Mouse (Mus musculus): ENCODE results near the gene Cend1. TPM values are rescaled to one million over a fixed set of nuclear protein-coding genes. Genes with fewer than 3 reads are reported as not detected.

Cend1 gene
- polyA plus RNA-seq, 1 experiment from 2014 or later = 7.4 TPM

DNA sequence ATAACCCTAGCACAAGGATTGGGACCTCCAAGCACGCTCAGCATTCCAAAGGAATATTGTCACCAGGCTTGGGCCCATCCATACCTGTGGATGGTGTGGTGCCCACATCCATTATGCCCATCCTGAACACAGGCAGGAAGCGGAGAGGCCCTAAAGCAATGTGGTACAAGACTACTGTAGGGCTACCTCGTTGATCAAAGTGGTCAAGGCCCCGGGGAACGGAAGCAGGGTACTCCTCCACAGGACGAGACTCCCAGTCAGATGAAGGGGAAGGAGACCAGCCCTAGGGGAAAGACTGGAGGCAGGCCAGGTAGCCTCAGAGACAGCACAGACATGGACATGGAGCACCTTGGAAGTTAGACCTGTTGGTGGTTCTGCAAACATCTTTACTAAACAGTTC lies 43.5 kb upstream of the Cend1 start:
- Histone ChIP-seq H3K9me3 (replicated peaks; ENCODE audit: control insufficient read depth, low read length) (no peaks in the 10 kb centered on the region), H3K4me3 (ENCODE audit: low read depth, low read length) (no peak overlapping the region), H3K4me1 (ENCODE audit: control insufficient read depth, insufficient read depth, low read length) (peaks cover 49% of the 10 kb centered on the region), H3K27me3 (ENCODE audit: control insufficient read depth, insufficient read depth, low read length) (no peaks in the 10 kb centered on the region), H3K27ac (ENCODE audit: low read depth, low read length) (no peak overlapping the region), H3K9ac (ENCODE audit: low read depth, low read length) (no peak overlapping the region), H3K36me3 (ENCODE audit: control insufficient read depth, insufficient read depth, low read length) (peaks cover 22% of the 10 kb centered on the region), H3K4me2 (no peak overlapping the region)
- no peak for ATAC-seq (replicated peaks; ENCODE audit: insufficient number of reproducible peaks, low FRiP score, low TSS enrichment)
- WGBS (ENCODE audit: insufficient replicate concordance) = 83% methylated on average over 6 of the region's 6 CpGs

GRCm38 (mm10) chr7:141472226-141472625 lies 42.9 kb upstream of the Cend1 start:
- Histone ChIP-seq H3K27me3 (ENCODE audit: control insufficient read depth, insufficient read depth, low read length) (no peaks in the 10 kb centered on the region), H3K9me3 (replicated peaks; ENCODE audit: control insufficient read depth, low read length) (no peaks in the 10 kb centered on the region), H3K4me1 (ENCODE audit: control insufficient read depth, insufficient read depth, low read length) (peaks cover 43% of the 10 kb centered on the region), H3K36me3 (ENCODE audit: control insufficient read depth, insufficient read depth, low read length) (peaks cover 22% of the 10 kb centered on the region), H3K27ac (ENCODE audit: low read depth, low read length) (no peak overlapping the region), H3K4me3 (ENCODE audit: low read depth, low read length) (no peak overlapping the region), H3K4me2 (no peak overlapping the region), H3K9ac (ENCODE audit: low read depth, low read length) (no peak overlapping the region)
- WGBS (ENCODE audit: insufficient replicate concordance) = 81% methylated on average over 6 of the region's 6 CpGs
- ATAC-seq (replicated peaks; ENCODE audit: insufficient number of reproducible peaks, low FRiP score, low TSS enrichment) = no peak

DNA sequence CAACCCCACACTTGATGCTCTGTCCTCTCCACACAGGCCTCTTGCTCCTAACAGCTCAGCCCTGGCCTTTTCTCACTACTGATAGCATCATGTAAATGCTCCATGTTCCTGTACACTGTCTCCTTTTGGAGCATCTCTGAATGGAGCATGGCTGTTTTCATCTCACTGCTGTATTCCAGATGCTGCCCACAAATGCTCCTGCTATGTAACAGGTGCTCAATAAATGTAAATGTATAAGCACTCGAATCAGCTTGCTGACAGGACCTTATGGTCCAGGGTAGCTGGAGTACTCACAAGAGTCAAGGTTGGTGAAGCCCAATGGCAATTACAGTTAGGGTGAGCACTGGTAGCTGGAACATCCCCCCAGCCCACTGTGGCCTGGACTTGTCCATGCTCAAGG lies 41.9 kb upstream of the Cend1 start:
- Histone ChIP-seq H3K4me2 (no peak overlapping the region), H3K27ac (ENCODE audit: low read depth, low read length) (no peak overlapping the region), H3K27me3 (ENCODE audit: control insufficient read depth, insufficient read depth, low read length) (no peaks in the 10 kb centered on the region), H3K36me3 (ENCODE audit: control insufficient read depth, insufficient read depth, low read length) (peaks cover 22% of the 10 kb centered on the region), H3K4me3 (ENCODE audit: low read depth, low read length) (no peak overlapping the region), H3K9ac (ENCODE audit: low read depth, low read length) (no peak overlapping the region), H3K9me3 (replicated peaks; ENCODE audit: control insufficient read depth, low read length) (no peaks in the 10 kb centered on the region), H3K4me1 (ENCODE audit: control insufficient read depth, insufficient read depth, low read length) (peaks cover 44% of the 10 kb centered on the region)
- 95% methylated on average over 1 of the region's 1 CpGs for WGBS (ENCODE audit: insufficient replicate concordance)
- ATAC-seq (replicated peaks; ENCODE audit: insufficient number of reproducible peaks, low FRiP score, low TSS enrichment) = no peak

DNA sequence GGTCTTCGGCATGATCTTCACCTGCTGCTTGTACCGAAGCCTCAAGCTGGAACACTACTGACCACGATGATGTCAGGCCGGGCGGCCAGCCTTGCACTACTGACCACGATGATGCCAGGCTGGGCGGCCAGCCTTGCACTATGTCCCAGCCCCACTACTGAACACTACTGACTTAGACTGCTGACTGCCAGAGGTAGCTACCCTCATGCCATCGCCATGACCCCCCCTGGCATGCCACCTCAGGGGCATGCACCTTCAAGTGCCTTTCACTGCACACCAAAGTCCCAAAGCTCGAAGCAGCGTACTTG lies 41.3 kb upstream of the Cend1 start:
- H3K27me3 ChIP-seq (ENCODE audit: control insufficient read depth, insufficient read depth, low read length) = peaks cover 2% of the 10 kb centered on the region; the same call in 1 of the 2 replicates
- no peak overlapping the region for H3K9ac ChIP-seq (ENCODE audit: low read depth, low read length)
- WGBS (ENCODE audit: insufficient replicate concordance) = 91% methylated on average over 10 of the region's 10 CpGs
- no peaks in the 10 kb centered on the region for H3K9me3 ChIP-seq (replicated peaks; ENCODE audit: control insufficient read depth, low read length)
- H3K27ac ChIP-seq (ENCODE audit: low read depth, low read length) = no peak overlapping the region
- no peak overlapping the region for H3K4me3 ChIP-seq (ENCODE audit: low read depth, low read length)
- peaks cover 41% of the 10 kb centered on the region for H3K4me1 ChIP-seq (ENCODE audit: control insufficient read depth, insufficient read depth, low read length)
- no peak overlapping the region for H3K4me2 ChIP-seq
- no peak for ATAC-seq (replicated peaks; ENCODE audit: insufficient number of reproducible peaks, low FRiP score, low TSS enrichment)
- peaks cover 22% of the 10 kb centered on the region for H3K36me3 ChIP-seq (ENCODE audit: control insufficient read depth, insufficient read depth, low read length)

GRCm38 (mm10) chr7:141469901-141470636 lies 40.8 kb upstream of the Cend1 start:
- Histone ChIP-seq H3K36me3 (ENCODE audit: control insufficient read depth, insufficient read depth, low read length) (peaks cover 22% of the 10 kb centered on the region), H3K4me1 (ENCODE audit: control insufficient read depth, insufficient read depth, low read length) (peaks cover 44% of the 10 kb centered on the region), H3K27ac (ENCODE audit: low read depth, low read length) (peak overlapping the region; percentile 96; the same call in 1 of the 2 replicates), H3K27me3 (ENCODE audit: control insufficient read depth, insufficient read depth, low read length) (peaks cover 7% of the 10 kb centered on the region), H3K9ac (ENCODE audit: low read depth, low read length) (peak overlapping the region; percentile 87), H3K4me3 (ENCODE audit: low read depth, low read length) (no peak overlapping the region), H3K9me3 (replicated peaks; ENCODE audit: control insufficient read depth, low read length) (no peaks in the 10 kb centered on the region), H3K4me2 (peak overlapping the region; percentile 80)
- WGBS (ENCODE audit: insufficient replicate concordance) = 88% methylated on average over 18 of the region's 18 CpGs
- no peak for ATAC-seq (replicated peaks; ENCODE audit: insufficient number of reproducible peaks, low FRiP score, low TSS enrichment)

DNA sequence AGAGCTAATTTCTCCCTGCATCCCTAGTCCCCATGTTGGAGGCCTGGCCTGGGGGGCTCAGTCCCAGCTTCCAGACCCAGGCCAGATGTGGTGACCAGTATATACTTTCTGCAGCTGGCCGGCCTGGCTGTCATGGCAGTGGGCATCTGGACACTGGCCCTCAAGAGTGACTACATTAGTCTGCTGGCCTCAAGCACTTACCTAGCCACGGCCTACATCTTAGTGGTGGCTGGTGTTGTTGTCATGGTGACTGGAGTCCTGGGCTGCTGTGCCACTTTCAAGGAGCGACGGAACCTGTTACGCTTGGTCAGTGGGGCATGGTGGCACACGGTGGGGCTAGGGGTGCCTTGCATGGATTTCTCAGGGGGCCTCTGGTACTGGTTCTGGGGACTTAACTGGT lies 40.1 kb upstream of the Cend1 start:
- Histone ChIP-seq H3K36me3 (ENCODE audit: control insufficient read depth, insufficient read depth, low read length) (peaks cover 22% of the 10 kb centered on the region), H3K4me3 (ENCODE audit: low read depth, low read length) (peak overlapping the region; percentile 73), H3K4me2 (peak overlapping the region; percentile 80), H3K4me1 (ENCODE audit: control insufficient read depth, insufficient read depth, low read length) (peaks cover 50% of the 10 kb centered on the region), H3K27ac (ENCODE audit: low read depth, low read length) (peak overlapping the region; percentile 96), H3K9me3 (replicated peaks; ENCODE audit: control insufficient read depth, low read length) (no peaks in the 10 kb centered on the region), H3K9ac (ENCODE audit: low read depth, low read length) (peak overlapping the region; percentile 87), H3K27me3 (ENCODE audit: control insufficient read depth, insufficient read depth, low read length) (peaks cover 13% of the 10 kb centered on the region)
- no peak for ATAC-seq (replicated peaks; ENCODE audit: insufficient number of reproducible peaks, low FRiP score, low TSS enrichment)
- WGBS (ENCODE audit: insufficient replicate concordance) = 85% methylated on average over 6 of the region's 6 CpGs

DNA sequence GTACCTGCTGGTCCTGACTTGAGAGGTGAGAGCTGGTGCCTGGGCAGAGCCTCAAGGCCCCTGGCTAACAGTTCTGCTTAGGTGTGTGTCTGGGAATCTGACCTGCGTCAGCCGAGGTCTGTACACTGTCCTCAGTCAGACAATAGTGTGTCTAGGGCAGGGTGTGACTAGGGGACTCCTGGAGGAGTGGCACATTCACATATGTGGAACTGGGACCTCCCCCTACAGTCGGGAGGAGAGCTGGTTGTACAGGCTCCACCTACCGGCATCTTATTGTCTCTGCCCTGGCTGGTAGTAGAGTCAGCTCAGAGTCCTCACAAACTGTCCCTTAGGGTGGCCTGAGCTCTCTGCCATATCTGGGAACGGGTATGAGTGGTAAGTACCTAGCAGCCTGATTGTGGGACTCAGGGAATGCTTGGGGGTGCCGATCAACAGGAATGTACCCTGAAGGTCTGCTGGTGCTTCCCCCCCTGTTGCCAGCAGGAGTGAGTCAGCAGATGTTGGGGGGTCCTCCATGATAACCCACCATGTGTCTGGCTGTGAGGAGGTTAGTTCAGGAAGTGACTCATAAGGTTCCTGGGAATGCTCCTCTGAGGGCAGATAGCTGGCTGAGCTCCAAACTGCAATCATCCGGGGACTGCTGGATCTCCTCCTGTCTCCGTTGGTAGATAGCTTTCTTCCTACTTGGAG lies 39.4 kb upstream of the Cend1 start:
- Histone ChIP-seq H3K36me3 (ENCODE audit: control insufficient read depth, insufficient read depth, low read length) (peaks cover 22% of the 10 kb centered on the region), H3K4me1 (ENCODE audit: control insufficient read depth, insufficient read depth, low read length) (peaks cover 43% of the 10 kb centered on the region), H3K9me3 (replicated peaks; ENCODE audit: control insufficient read depth, low read length) (no peaks in the 10 kb centered on the region), H3K27me3 (ENCODE audit: control insufficient read depth, insufficient read depth, low read length) (peaks cover 20% of the 10 kb centered on the region), H3K27ac (ENCODE audit: low read depth, low read length) (peak overlapping the region; percentile 96), H3K4me3 (ENCODE audit: low read depth, low read length) (peak overlapping the region; percentile 73), H3K4me2 (peak overlapping the region; percentile 80), H3K9ac (ENCODE audit: low read depth, low read length) (peak overlapping the region; percentile 87)
- 2% methylated on average over 8 of the region's 8 CpGs for WGBS (ENCODE audit: insufficient replicate concordance)
- peak; percentile 65 for ATAC-seq (replicated peaks; ENCODE audit: insufficient number of reproducible peaks, low FRiP score, low TSS enrichment)

- H3K4me3 ChIP-seq (ENCODE audit: low read depth, low read length) = peak overlapping the region; percentile 73
- H3K4me2 ChIP-seq = peak overlapping the region; percentile 80
- no peak for ATAC-seq (replicated peaks; ENCODE audit: insufficient number of reproducible peaks, low FRiP score, low TSS enrichment)
- H3K36me3 ChIP-seq (ENCODE audit: control insufficient read depth, insufficient read depth, low read length) = peaks cover 22% of the 10 kb centered on the region
- H3K9me3 ChIP-seq (replicated peaks; ENCODE audit: control insufficient read depth, low read length) = no peaks in the 10 kb centered on the region
- H3K9ac ChIP-seq (ENCODE audit: low read depth, low read length) = peak overlapping the region; percentile 87
- WGBS (ENCODE audit: insufficient replicate concordance) = 12% methylated on average over 5 of the region's 5 CpGs
- H3K27ac ChIP-seq (ENCODE audit: low read depth, low read length) = peak overlapping the region; percentile 96
- peaks cover 47% of the 10 kb centered on the region for H3K4me1 ChIP-seq (ENCODE audit: control insufficient read depth, insufficient read depth, low read length)
- H3K27me3 ChIP-seq (ENCODE audit: control insufficient read depth, insufficient read depth, low read length) = peaks cover 25% of the 10 kb centered on the region
These were observed 38.9 kb upstream of the Cend1 start for GRCm38 (mm10) chr7:141468164-141468521.
